Mouse (Mus musculus) limb, embryonic 14.5 days (tissue): ENCODE data around the gene Plce1. TPM values are rescaled to one million over a fixed set of nuclear protein-coding genes. Genes with fewer than 3 reads are reported as not detected.

Experiments used
- ATAC-seq: fragments of 200-750 bp; cut with Nextera tagmentation; 2 replicates; pipeline ENCODE4 v1.8.0; 2017; ENCODE audit warnings: low read depth, moderate number of reproducible peaks, moderate TSS enrichment; ENCODE audit not compliant: low FRiP score
- DNase-seq: peaks from one replicate; pipeline ENCODE4 v3.0.0-alpha.2; 2015; ENCODE audit warnings: low spot score
- H3K27ac ChIP-seq: fragments of 300-500 bp; sonication (generic); replicated peaks from 2 replicates; pipeline ENCODE4 v1.5.1; 2014; ENCODE audit warnings: low read depth, mild to moderate bottlenecking, low read length, moderate library complexity, mixed read lengths
- H3K27me3 ChIP-seq: fragments of 300-500 bp; sonication (generic); 2 replicates; pipeline ENCODE4 v1.6.1; 2014; ENCODE audit warnings: low read length, mixed read lengths; ENCODE audit not compliant: control insufficient read depth, insufficient read depth
- H3K36me3 ChIP-seq: fragments of 300-500 bp; sonication (generic); 2 replicates; pipeline ENCODE4 v1.6.1; 2014; ENCODE audit warnings: mild to moderate bottlenecking, low read length, moderate library complexity, mixed read lengths; ENCODE audit not compliant: control insufficient read depth, insufficient read depth
- H3K4me1 ChIP-seq: fragments of 300-500 bp; sonication (generic); 2 replicates; pipeline ENCODE4 v1.6.1; 2014; ENCODE audit warnings: antibody characterized with exemption, low read length, mixed read lengths; ENCODE audit not compliant: control insufficient read depth, insufficient read depth
- H3K4me2 ChIP-seq: fragments of 300-500 bp; sonication (generic); replicated peaks from 2 replicates; pipeline ENCODE4 v1.6.1; 2014; ENCODE audit warnings: low read depth, mild to moderate bottlenecking, low read length, moderate library complexity; ENCODE audit not compliant: severe bottlenecking
- H3K4me3 ChIP-seq: fragments of 300-500 bp; sonication (generic); replicated peaks from 2 replicates; pipeline ENCODE4 v1.5.1; 2014; ENCODE audit warnings: low read length
- H3K9ac ChIP-seq: fragments of 300-500 bp; sonication (generic); 2 replicates; pipeline ENCODE4 v1.6.1; 2014; ENCODE audit warnings: mild to moderate bottlenecking, low read depth, low read length, moderate library complexity; ENCODE audit not compliant: severe bottlenecking
- H3K9me3 ChIP-seq: fragments of 300-500 bp; sonication (generic); 2 replicates; pipeline ENCODE4 v1.6.1; 2016; ENCODE audit warnings: low read length; ENCODE audit not compliant: control insufficient read depth
- POLR2A ChIP-seq: fragments of 200-500 bp; IDR thresholded peaks from 2 replicates; pipeline ENCODE4 v1.8.0; 2012; ENCODE audit warnings: inconsistent platforms, mild to moderate bottlenecking, moderate library complexity, borderline replicate concordance; ENCODE audit not compliant: insufficient read depth, insufficient read length; ENCODE audit errors: extremely low read depth
- WGBS: fragments of 180-500 bp; shearing (Covaris S2); extraction: QIAGEN DNeasy Blood & Tissue Kit; methylation state at CpG from one replicate; pipeline ENCODE4 v1.1.7; 2014; 5-methylcytosine and 5-hydroxymethylcytosine counted together
- polyA plus RNA-seq, 2 experiments: library from polyadenylated mRNA; depleted of rRNA in 1 of 2; stranded (reverse) in 1 of 2; unstranded in 1 of 2; fragments of >200 nt; fragmentation: Nextera tagmentation in 1 of 2; extraction: Ambion mirVana in 1 of 2; gene quantifications; 2 replicates each; pipeline versions ENCODE4 v1.2.1 to v1.2.3; 2012 to 2014

The Plce1 gene
- polyA plus RNA-seq, 2 experiments = 12.6 to 13.3 TPM

DNA sequence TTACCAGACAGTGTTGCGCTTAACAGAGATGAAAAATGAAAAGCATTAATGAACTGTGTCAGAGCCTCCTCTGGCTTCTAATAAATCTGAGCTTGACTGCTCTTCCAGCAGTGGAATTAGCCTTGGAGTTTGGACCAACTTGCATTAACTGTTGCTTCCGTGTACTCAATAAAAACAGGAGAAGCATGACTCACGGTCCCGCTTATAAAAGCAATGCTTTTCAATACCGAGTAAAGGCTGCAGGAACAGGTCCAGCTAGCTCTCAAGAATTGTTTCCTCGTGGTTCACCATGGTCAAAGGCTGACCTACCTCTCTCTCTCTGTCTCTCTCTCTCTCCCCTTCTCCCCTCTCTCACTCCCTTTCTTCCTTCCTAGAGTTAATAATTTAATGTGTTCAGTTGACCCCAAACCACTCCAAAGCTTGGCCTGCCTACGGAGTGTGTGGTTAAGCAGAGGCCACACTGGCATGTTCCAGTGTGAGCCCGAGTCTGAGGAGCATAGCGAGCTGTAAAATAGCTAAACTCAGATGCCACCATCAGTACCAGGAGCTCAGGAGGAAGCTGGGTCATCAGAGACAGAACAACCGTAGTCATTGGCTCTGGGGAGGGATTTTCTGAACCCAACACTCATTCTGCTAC is 10.5 kb upstream of the Plce1 start:
- H3K9ac ChIP-seq = no peak overlapping the region
- no peaks in the 10 kb centered on the region for H3K9me3 ChIP-seq
- no peak overlapping the region for H3K4me2 ChIP-seq
- 66% methylated on average over 10 of the region's 10 CpGs for WGBS
- H3K4me3 ChIP-seq = no peak overlapping the region
- DNase-seq = no peak
- no peak for ATAC-seq
- H3K27me3 ChIP-seq = no peaks in the 10 kb centered on the region
- no peak overlapping the region for H3K27ac ChIP-seq
- no peak for TF ChIP-seq POLR2A
- H3K4me1 ChIP-seq = no peaks in the 10 kb centered on the region
- no peaks in the 10 kb centered on the region for H3K36me3 ChIP-seq

- peaks cover 31% of the 10 kb centered on the region for H3K4me1 ChIP-seq
- no peaks in the 10 kb centered on the region for H3K9me3 ChIP-seq
- no peak overlapping the region for H3K9ac ChIP-seq
- no peak for ATAC-seq
- WGBS = 52% methylated on average over 7 of the region's 7 CpGs
- no peak for TF ChIP-seq POLR2A
- no peak for DNase-seq
- H3K4me2 ChIP-seq = no peak overlapping the region
- H3K27ac ChIP-seq = no peak overlapping the region
- no peaks in the 10 kb centered on the region for H3K27me3 ChIP-seq
- no peak overlapping the region for H3K4me3 ChIP-seq
- no peaks in the 10 kb centered on the region for H3K36me3 ChIP-seq
Observed at GRCm38 (mm10) chr19:38475394-38475793, 5.5 kb upstream of the Plce1 start.

DNA sequence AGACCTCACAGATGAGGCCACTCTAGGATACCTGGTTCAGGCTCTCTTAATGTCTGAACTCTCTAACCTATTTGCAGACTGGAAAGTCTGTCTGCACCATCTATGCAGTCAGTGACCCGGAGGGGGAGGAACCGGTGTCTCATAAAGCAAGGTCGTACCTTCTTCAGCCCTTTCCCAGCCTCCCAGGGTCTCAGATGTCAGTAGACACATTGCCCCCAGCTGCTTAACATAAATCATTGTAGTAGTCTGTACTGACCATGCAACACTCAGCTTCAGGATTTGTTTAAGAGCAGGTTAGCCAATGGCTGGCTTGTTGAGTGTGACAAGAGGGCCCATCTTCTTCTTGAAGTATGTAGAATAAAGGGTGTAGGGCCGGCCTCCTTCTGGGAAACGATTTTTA is 2.6 kb upstream of the Plce1 start:
- H3K27ac ChIP-seq = peak overlapping the region; percentile 73
- 0 out of 2 replicates have a peak, but pooled peaks have one; percentile 17 for ATAC-seq

DNA sequence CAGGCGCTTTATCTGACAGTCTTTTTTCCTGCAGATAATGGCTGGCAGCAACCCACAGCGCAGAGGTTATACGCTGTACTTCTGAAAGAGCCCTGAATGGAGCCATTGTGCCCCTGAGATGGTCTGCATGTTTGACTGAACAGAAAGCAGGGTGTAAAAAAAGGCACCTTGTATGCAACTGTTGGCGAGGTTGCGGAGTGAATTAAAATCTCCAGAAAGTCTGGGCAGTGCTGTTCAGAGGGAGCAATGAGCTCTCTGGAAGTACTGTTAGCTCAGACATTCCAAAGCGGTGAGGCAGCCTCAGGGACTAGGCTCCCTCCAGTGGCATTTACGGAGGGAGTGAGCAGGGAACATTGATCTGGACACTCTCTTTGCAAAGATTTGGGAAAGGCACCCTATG is 2.0 kb upstream of the Plce1 start:
- Histone ChIP-seq H3K9ac (no peak overlapping the region), H3K4me3 (no peak overlapping the region), H3K9me3 (no peaks in the 10 kb centered on the region), H3K27me3 (no peaks in the 10 kb centered on the region), H3K4me1 (peaks cover 46% of the 10 kb centered on the region), H3K4me2 (0 out of 2 replicates have a peak overlapping the region, but pooled peaks have one; percentile 16), H3K27ac (peak overlapping the region; percentile 73), H3K36me3 (no peaks in the 10 kb centered on the region)
- WGBS = 28% methylated on average over 7 of the region's 7 CpGs
- ATAC-seq = peak; percentile 71
- no peak for TF ChIP-seq POLR2A
- DNase-seq = peak; percentile 61

More for the DNA sequence above, 2.6 kb upstream of the Plce1 start:
- no peak for TF ChIP-seq POLR2A
- H3K4me2 ChIP-seq = no peak overlapping the region
- no peak overlapping the region for H3K4me3 ChIP-seq
- no peaks in the 10 kb centered on the region for H3K27me3 ChIP-seq
- WGBS = 26% methylated on average over 5 of the region's 5 CpGs
- no peak overlapping the region for H3K9ac ChIP-seq
- H3K4me1 ChIP-seq = peaks cover 43% of the 10 kb centered on the region
- peak; percentile 39 for DNase-seq
- no peaks in the 10 kb centered on the region for H3K36me3 ChIP-seq
- no peaks in the 10 kb centered on the region for H3K9me3 ChIP-seq

- Histone ChIP-seq H3K27ac (peak overlapping the region; percentile 22; the same call in 1 of the 2 replicates), H3K4me1 (peaks cover 46% of the 10 kb centered on the region), H3K27me3 (no peaks in the 10 kb centered on the region), H3K4me3 (no peak overlapping the region), H3K4me2 (0 out of 2 replicates have a peak overlapping the region, but pooled peaks have one; percentile 16), H3K9ac (no peak overlapping the region), H3K36me3 (no peaks in the 10 kb centered on the region), H3K9me3 (no peaks in the 10 kb centered on the region)
- no peak for TF ChIP-seq POLR2A
- ATAC-seq (no peak), DNase-seq (no peak)
- WGBS = 81% methylated on average over 5 of the region's 5 CpGs
Observed at GRCm38 (mm10) chr19:38479473-38479872, 1.4 kb upstream of the Plce1 start.

DNA sequence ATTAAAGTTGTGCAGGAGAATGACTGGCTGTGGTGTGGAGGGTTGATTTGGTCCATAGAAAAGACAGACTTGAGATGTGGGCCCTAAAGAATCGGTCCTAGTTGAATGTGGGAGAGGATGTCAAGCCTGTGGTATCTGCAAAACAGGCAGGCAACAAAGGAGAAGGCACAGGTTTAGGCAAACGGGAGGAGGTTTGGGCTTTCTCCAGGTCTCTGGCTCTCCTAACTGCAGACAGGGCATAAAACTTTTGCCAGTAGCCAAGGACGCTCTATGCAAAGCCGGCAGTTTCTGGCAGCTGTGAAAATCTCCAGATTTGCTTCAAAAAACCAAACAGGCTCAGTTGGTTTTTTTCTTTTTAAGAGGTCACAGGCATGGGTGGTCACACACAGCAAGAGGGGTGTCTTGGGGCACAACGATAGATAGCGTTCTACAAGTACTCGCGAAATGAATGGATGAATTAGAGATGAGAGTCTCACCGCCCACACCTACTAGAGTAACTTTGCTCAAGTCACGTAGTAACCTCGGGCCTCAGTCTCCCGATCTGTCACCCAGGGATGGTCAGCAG is 671 bp upstream of the Plce1 start:
- DNase-seq = no peak
- no peak for TF ChIP-seq POLR2A
- H3K27ac ChIP-seq = peak overlapping the region; percentile 81; the same call in 1 of the 2 replicates
- H3K9me3 ChIP-seq = no peaks in the 10 kb centered on the region
- no peaks in the 10 kb centered on the region for H3K36me3 ChIP-seq
- no peak for ATAC-seq
- H3K9ac ChIP-seq = peak overlapping the region; percentile 86
- H3K4me3 ChIP-seq = peak overlapping the region; percentile 71
- 17% methylated on average over 12 of the region's 12 CpGs for WGBS
- peaks cover 46% of the 10 kb centered on the region for H3K4me1 ChIP-seq
- no peaks in the 10 kb centered on the region for H3K27me3 ChIP-seq
- H3K4me2 ChIP-seq = peak overlapping the region; percentile 84
